Mouse (Mus musculus): ENCODE data around the gene Kmt2b. TPM values are rescaled to one million over a fixed set of nuclear protein-coding genes. Genes with fewer than 3 reads are reported as not detected.

Gene Kmt2b
- total RNA-seq, 1 experiment from 2014 or later, result 24.9 TPM

GRCm38 (mm10) chr7:30572969-30573368 lies 15.6 kb downstream of the Kmt2b start:
- ATAC-seq (replicated peaks; ENCODE audit: low read depth, poor library complexity, severe bottlenecking), result peak; percentile 65; the same call in 1 of the 2 replicates

GRCm38 (mm10) chr7:30572389-30572788 lies 16.1 kb downstream of the Kmt2b start:
- no peak for ATAC-seq (replicated peaks; ENCODE audit: low read depth, poor library complexity, severe bottlenecking)

GRCm38 (mm10) chr7:30567555-30567954 lies 21.0 kb downstream of the Kmt2b start:
- ATAC-seq (replicated peaks; ENCODE audit: low read depth, poor library complexity, severe bottlenecking), result no peak

GRCm38 (mm10) chr7:30566033-30566432 lies 22.5 kb downstream of the Kmt2b start:
- no peak for ATAC-seq (replicated peaks; ENCODE audit: low read depth, poor library complexity, severe bottlenecking)

GRCm38 (mm10) chr7:30564970-30565571 lies 23.5 kb downstream of the Kmt2b start, which contains the start of gene Igflr1:
Gene Igflr1 (plus strand): TSS chr7:30565427.
- ATAC-seq (replicated peaks; ENCODE audit: low read depth, poor library complexity, severe bottlenecking), result no peak

GRCm38 (mm10) chr7:30563906-30564280 lies 24.6 kb downstream of the Kmt2b start:
- no peak for ATAC-seq (replicated peaks; ENCODE audit: low read depth, poor library complexity, severe bottlenecking)

GRCm38 (mm10) chr7:30563117-30563905 lies 25.2 kb downstream of the Kmt2b start, which contains the start of the genes U2af1l4, Gm49396 and Psenen:
Gene U2af1l4 (plus strand): TSS chr7:30563301.
Gene Gm49396 (plus strand): TSS chr7:30563344.
Gene Psenen (minus strand): TSS chr7:30563627.
- peak; percentile 64 for ATAC-seq (replicated peaks; ENCODE audit: low read depth, poor library complexity, severe bottlenecking)

- ATAC-seq (replicated peaks; ENCODE audit: low read depth, poor library complexity, severe bottlenecking), result peak; percentile 9; the same call in 1 of the 2 replicates
Measured at GRCm38 (mm10) chr7:30562526-30563116, 25.9 kb downstream of the Kmt2b start.

- ATAC-seq (replicated peaks; ENCODE audit: low read depth, poor library complexity, severe bottlenecking), result no peak
Measured at GRCm38 (mm10) chr7:30560296-30560695, 28.2 kb downstream of the Kmt2b start.

- peak; percentile 79 for ATAC-seq (replicated peaks; ENCODE audit: low read depth, poor library complexity, severe bottlenecking)
Measured at GRCm38 (mm10) chr7:30559443-30559954, 29.0 kb downstream of the Kmt2b start, which contains the start of gene Lin37. Gene Lin37 (minus strand): TSS chr7:30559838.

- no peak for ATAC-seq (replicated peaks; ENCODE audit: low read depth, poor library complexity, severe bottlenecking)
Measured at GRCm38 (mm10) chr7:30558656-30559442, 29.7 kb downstream of the Kmt2b start.

- ATAC-seq (replicated peaks; ENCODE audit: low read depth, poor library complexity, severe bottlenecking), result no peak
Measured at GRCm38 (mm10) chr7:30557901-30558514, 30.5 kb downstream of the Kmt2b start.

- ATAC-seq (replicated peaks; ENCODE audit: low read depth, poor library complexity, severe bottlenecking), result no peak
Measured at GRCm38 (mm10) chr7:30556894-30557536, 31.5 kb downstream of the Kmt2b start.

- ATAC-seq (replicated peaks; ENCODE audit: low read depth, poor library complexity, severe bottlenecking), result no peak
Measured at GRCm38 (mm10) chr7:30553810-30554584, 34.5 kb downstream of the Kmt2b start.

- ATAC-seq (replicated peaks; ENCODE audit: low read depth, poor library complexity, severe bottlenecking), result no peak
Measured at GRCm38 (mm10) chr7:30553021-30553589, 35.4 kb downstream of the Kmt2b start.

GRCm38 (mm10) chr7:30552102-30553020 lies 36.2 kb downstream of the Kmt2b start, which contains the start of the genes Hspb6 and Proser3:
Gene Hspb6 (plus strand): TSS chr7:30552178.
Gene Proser3 (minus strand): TSS chr7:30552299.
- peak; percentile 88 for ATAC-seq (replicated peaks; ENCODE audit: low read depth, poor library complexity, severe bottlenecking)

All from common myeloid progenitor, adult 5-6 weeks (primary cell).